Mouse (Mus musculus) urinary bladder, postnatal 25 days (tissue): ENCODE data around the gene S1pr3.
A peak's percentile ranks its signal among the peaks of the same experiment; 100 is the strongest.

Source experiments
- DNase-seq: peaks from one replicate; pipeline ENCODE4 v3.0.0; 2022; ENCODE audit warnings: low spot score

The S1pr3 gene

GRCm38 (mm10) chr13:51405731-51406320 lies 2.6 kb upstream of the S1pr3 start:
- no peak for DNase-seq

GRCm38 (mm10) chr13:51407541-51408217 lies 760 bp upstream of the S1pr3 start:
- no peak for DNase-seq

GRCm38 (mm10) chr13:51409936-51410481 lies 1.6 kb downstream of the S1pr3 start:
- DNase-seq, result no peak

- no peak for DNase-seq
Measured at GRCm38 (mm10) chr13:51411243-51411642, 2.8 kb downstream of the S1pr3 start.

- no peak for DNase-seq
Measured at GRCm38 (mm10) chr13:51411696-51412430, 3.4 kb downstream of the S1pr3 start.

- no peak for DNase-seq
Measured at GRCm38 (mm10) chr13:51413461-51413860, 5.0 kb downstream of the S1pr3 start.

- no peak for DNase-seq
Measured at GRCm38 (mm10) chr13:51416727-51417126, 8.3 kb downstream of the S1pr3 start.

GRCm38 (mm10) chr13:51417796-51418195 lies 9.4 kb downstream of the S1pr3 start:
- DNase-seq, result no peak

GRCm38 (mm10) chr13:51418268-51418941 lies 10.0 kb downstream of the S1pr3 start:
- peak; percentile 98 for DNase-seq

- no peak for DNase-seq
Measured at GRCm38 (mm10) chr13:51418942-51419451, 10.6 kb downstream of the S1pr3 start.

GRCm38 (mm10) chr13:51419501-51419900 lies 11.1 kb downstream of the S1pr3 start:
- no peak for DNase-seq

- DNase-seq, result no peak
Measured at GRCm38 (mm10) chr13:51420861-51421260, 12.4 kb downstream of the S1pr3 start.

- DNase-seq, result no peak
Measured at GRCm38 (mm10) chr13:51423647-51424046, 15.2 kb downstream of the S1pr3 start.

GRCm38 (mm10) chr13:51424647-51425046 lies 16.2 kb downstream of the S1pr3 start:
- peak; percentile 61 for DNase-seq

GRCm38 (mm10) chr13:51425662-51426443 lies 17.4 kb downstream of the S1pr3 start:
- no peak for DNase-seq

GRCm38 (mm10) chr13:51433371-51433770 lies 24.9 kb downstream of the S1pr3 start:
- no peak for DNase-seq

GRCm38 (mm10) chr13:51434460-51434859 lies 26.0 kb downstream of the S1pr3 start:
- DNase-seq, result no peak

- no peak for DNase-seq
Measured at GRCm38 (mm10) chr13:51435146-51435545, 26.7 kb downstream of the S1pr3 start.

- no peak for DNase-seq
Measured at GRCm38 (mm10) chr13:51437105-51438085, 29.0 kb downstream of the S1pr3 start.

- DNase-seq, result no peak
Measured at GRCm38 (mm10) chr13:51442922-51443321, 34.5 kb downstream of the S1pr3 start.
